Mouse (Mus musculus): ENCODE data around the gene 4931422A03Rik. TPM values are rescaled to one million over a fixed set of nuclear protein-coding genes. Genes with fewer than 3 reads are reported as not detected.

Gene 4931422A03Rik
- polyA plus RNA-seq, 1 experiment from 2014 or later: 2.5 TPM

GRCm38 (mm10) chr2:103953050-103953835 is 74.9 kb downstream of the 4931422A03Rik start:
- Histone ChIP-seq H3K36me3 (replicated peaks; ENCODE audit: control insufficient read depth, insufficient read depth) (no peaks in the 10 kb centered on the region), H3K4me2 (replicated peaks) (no peak overlapping the region), H3K4me1 (replicated peaks; ENCODE audit: control insufficient read depth, insufficient read depth, low read length) (no peaks in the 10 kb centered on the region), H3K27ac (no peak overlapping the region), H3K27me3 (ENCODE audit: control insufficient read depth, insufficient read depth, low read length) (no peaks in the 10 kb centered on the region), H3K4me3 (replicated peaks; ENCODE audit: low read length) (no peak overlapping the region), H3K9me3 (ENCODE audit: control insufficient read depth, low read length) (no peaks in the 10 kb centered on the region), H3K9ac (no peak overlapping the region)
- ATAC-seq (ENCODE audit: low FRiP score) (no peak), DNase-seq (ENCODE audit: low spot score) (no peak)
- 89% methylated on average over 6 of the region's 6 CpGs for WGBS

GRCm38 (mm10) chr2:103947982-103948655 is 80.0 kb downstream of the 4931422A03Rik start:
- H3K4me3 ChIP-seq (replicated peaks; ENCODE audit: low read length): no peak overlapping the region
- no peak overlapping the region for H3K27ac ChIP-seq
- no peaks in the 10 kb centered on the region for H3K36me3 ChIP-seq (replicated peaks; ENCODE audit: control insufficient read depth, insufficient read depth)
- no peak overlapping the region for H3K4me2 ChIP-seq (replicated peaks)
- WGBS: 74% methylated on average over 8 of the region's 8 CpGs
- H3K4me1 ChIP-seq (replicated peaks; ENCODE audit: control insufficient read depth, insufficient read depth, low read length): peaks cover 6% of the 10 kb centered on the region; the same call in 1 of the 2 replicates
- H3K9me3 ChIP-seq (ENCODE audit: control insufficient read depth, low read length): no peaks in the 10 kb centered on the region
- H3K27me3 ChIP-seq (ENCODE audit: control insufficient read depth, insufficient read depth, low read length): no peaks in the 10 kb centered on the region
- ATAC-seq (ENCODE audit: low FRiP score): no peak; the same call in 1 of the 2 replicates
- H3K9ac ChIP-seq: no peak overlapping the region
- no peak for DNase-seq (ENCODE audit: low spot score)

GRCm38 (mm10) chr2:103946892-103947291 is 81.3 kb downstream of the 4931422A03Rik start:
- H3K9me3 ChIP-seq (ENCODE audit: control insufficient read depth, low read length): no peaks in the 10 kb centered on the region
- 88% methylated on average over 8 of the region's 8 CpGs for WGBS
- peaks cover 6% of the 10 kb centered on the region; the same call in 1 of the 2 replicates for H3K4me1 ChIP-seq (replicated peaks; ENCODE audit: control insufficient read depth, insufficient read depth, low read length)
- no peak for DNase-seq (ENCODE audit: low spot score)
- no peaks in the 10 kb centered on the region for H3K36me3 ChIP-seq (replicated peaks; ENCODE audit: control insufficient read depth, insufficient read depth)
- no peak for ATAC-seq (ENCODE audit: low FRiP score)
- H3K9ac ChIP-seq: no peak overlapping the region
- H3K4me2 ChIP-seq (replicated peaks): no peak overlapping the region
- H3K27ac ChIP-seq: no peak overlapping the region
- H3K4me3 ChIP-seq (replicated peaks; ENCODE audit: low read length): no peak overlapping the region
- H3K27me3 ChIP-seq (ENCODE audit: control insufficient read depth, insufficient read depth, low read length): no peaks in the 10 kb centered on the region

- Histone ChIP-seq H3K36me3 (replicated peaks; ENCODE audit: control insufficient read depth, insufficient read depth) (no peaks in the 10 kb centered on the region), H3K4me3 (replicated peaks; ENCODE audit: low read length) (no peak overlapping the region), H3K4me2 (replicated peaks) (no peak overlapping the region), H3K9ac (no peak overlapping the region), H3K27ac (no peak overlapping the region), H3K9me3 (ENCODE audit: control insufficient read depth, low read length) (no peaks in the 10 kb centered on the region), H3K4me1 (replicated peaks; ENCODE audit: control insufficient read depth, insufficient read depth, low read length) (peaks cover 6% of the 10 kb centered on the region; the same call in 1 of the 2 replicates), H3K27me3 (ENCODE audit: control insufficient read depth, insufficient read depth, low read length) (no peaks in the 10 kb centered on the region)
- DNase-seq (ENCODE audit: low spot score): no peak
- WGBS: 85% methylated on average over 5 of the region's 5 CpGs
- ATAC-seq (ENCODE audit: low FRiP score): no peak
Observed at GRCm38 (mm10) chr2:103945571-103946092, 82.5 kb downstream of the 4931422A03Rik start.

- Histone ChIP-seq H3K27ac (no peak overlapping the region), H3K27me3 (ENCODE audit: control insufficient read depth, insufficient read depth, low read length) (no peaks in the 10 kb centered on the region), H3K9ac (no peak overlapping the region), H3K4me1 (replicated peaks; ENCODE audit: control insufficient read depth, insufficient read depth, low read length) (peaks cover 6% of the 10 kb centered on the region; the same call in 1 of the 2 replicates), H3K36me3 (replicated peaks; ENCODE audit: control insufficient read depth, insufficient read depth) (no peaks in the 10 kb centered on the region), H3K4me2 (replicated peaks) (no peak overlapping the region), H3K9me3 (ENCODE audit: control insufficient read depth, low read length) (no peaks in the 10 kb centered on the region), H3K4me3 (replicated peaks; ENCODE audit: low read length) (no peak overlapping the region)
- no peak for DNase-seq (ENCODE audit: low spot score)
- 85% methylated on average over 2 of the region's 2 CpGs for WGBS
- no peak for ATAC-seq (ENCODE audit: low FRiP score)
Observed at GRCm38 (mm10) chr2:103944859-103945258, 83.3 kb downstream of the 4931422A03Rik start.

GRCm38 (mm10) chr2:103941085-103941484 is 87.1 kb downstream of the 4931422A03Rik start:
- 60% methylated on average over 3 of the region's 3 CpGs for WGBS
- no peak for DNase-seq (ENCODE audit: low spot score)

GRCm38 (mm10) chr2:103939003-103939402 is 89.2 kb downstream of the 4931422A03Rik start:
- Histone ChIP-seq H3K36me3 (replicated peaks; ENCODE audit: control insufficient read depth, insufficient read depth) (no peaks in the 10 kb centered on the region), H3K4me1 (replicated peaks; ENCODE audit: control insufficient read depth, insufficient read depth, low read length) (no peaks in the 10 kb centered on the region; the same call in 1 of the 2 replicates), H3K27ac (no peak overlapping the region), H3K9me3 (ENCODE audit: control insufficient read depth, low read length) (no peaks in the 10 kb centered on the region), H3K27me3 (ENCODE audit: control insufficient read depth, insufficient read depth, low read length) (no peaks in the 10 kb centered on the region), H3K4me2 (replicated peaks) (no peak overlapping the region), H3K9ac (no peak overlapping the region), H3K4me3 (replicated peaks; ENCODE audit: low read length) (no peak overlapping the region)
- no peak for ATAC-seq (ENCODE audit: low FRiP score)
- no peak for DNase-seq (ENCODE audit: low spot score)

More at GRCm38 (mm10) chr2:103941085-103941484, 87.1 kb downstream of the 4931422A03Rik start:
- Histone ChIP-seq H3K9me3 (ENCODE audit: control insufficient read depth, low read length) (no peaks in the 10 kb centered on the region), H3K36me3 (replicated peaks; ENCODE audit: control insufficient read depth, insufficient read depth) (no peaks in the 10 kb centered on the region), H3K4me3 (replicated peaks; ENCODE audit: low read length) (no peak overlapping the region), H3K4me2 (replicated peaks) (no peak overlapping the region), H3K4me1 (replicated peaks; ENCODE audit: control insufficient read depth, insufficient read depth, low read length) (peaks cover under 1% of the 10 kb centered on the region), H3K9ac (no peak overlapping the region), H3K27me3 (ENCODE audit: control insufficient read depth, insufficient read depth, low read length) (no peaks in the 10 kb centered on the region), H3K27ac (no peak overlapping the region)
- ATAC-seq (ENCODE audit: low FRiP score): no peak

GRCm38 (mm10) chr2:103938573-103938972 is 89.6 kb downstream of the 4931422A03Rik start:
- no peak for ATAC-seq (ENCODE audit: low FRiP score)
- Histone ChIP-seq H3K27me3 (ENCODE audit: control insufficient read depth, insufficient read depth, low read length) (no peaks in the 10 kb centered on the region), H3K27ac (no peak overlapping the region), H3K4me2 (replicated peaks) (no peak overlapping the region), H3K9me3 (ENCODE audit: control insufficient read depth, low read length) (no peaks in the 10 kb centered on the region), H3K9ac (no peak overlapping the region), H3K4me3 (replicated peaks; ENCODE audit: low read length) (no peak overlapping the region), H3K36me3 (replicated peaks; ENCODE audit: control insufficient read depth, insufficient read depth) (no peaks in the 10 kb centered on the region), H3K4me1 (replicated peaks; ENCODE audit: control insufficient read depth, insufficient read depth, low read length) (no peaks in the 10 kb centered on the region; the same call in 1 of the 2 replicates)
- 73% methylated on average over 1 of the region's 1 CpGs for WGBS
- no peak for DNase-seq (ENCODE audit: low spot score)

GRCm38 (mm10) chr2:103937670-103938069 is 90.5 kb downstream of the 4931422A03Rik start:
- Histone ChIP-seq H3K36me3 (replicated peaks; ENCODE audit: control insufficient read depth, insufficient read depth) (no peaks in the 10 kb centered on the region), H3K4me1 (replicated peaks; ENCODE audit: control insufficient read depth, insufficient read depth, low read length) (no peaks in the 10 kb centered on the region; the same call in 1 of the 2 replicates), H3K27ac (no peak overlapping the region), H3K9ac (no peak overlapping the region), H3K27me3 (ENCODE audit: control insufficient read depth, insufficient read depth, low read length) (no peaks in the 10 kb centered on the region), H3K4me2 (replicated peaks) (no peak overlapping the region), H3K4me3 (replicated peaks; ENCODE audit: low read length) (no peak overlapping the region), H3K9me3 (ENCODE audit: control insufficient read depth, low read length) (no peaks in the 10 kb centered on the region)
- no peak for ATAC-seq (ENCODE audit: low FRiP score)
- 88% methylated on average over 2 of the region's 2 CpGs for WGBS
- no peak for DNase-seq (ENCODE audit: low spot score)

Data from hindbrain, embryonic 14.5 days (tissue).